Mouse (Mus musculus) myocyte (in vitro differentiated cells): ENCODE results near the gene Mgat4d. TPM values are rescaled to one million over a fixed set of nuclear protein-coding genes. Genes with fewer than 3 reads are reported as not detected.

Source experiments
- H3K27me3 ChIP-seq: one replicate; pipeline ENCODE4 v1.6.1; 2011; ENCODE audit not compliant: control insufficient read depth, insufficient read depth, insufficient read length
- H3K36me3 ChIP-seq: one replicate; pipeline ENCODE4 v1.6.1; 2011; ENCODE audit not compliant: control insufficient read depth, insufficient read depth
- H3K4me2 ChIP-seq: one replicate; pipeline ENCODE4 v1.6.1; 2011; ENCODE audit warnings: low read depth, control low read depth
- H3K4me3 ChIP-seq: one replicate; pipeline ENCODE4 v1.5.1; 2011; ENCODE audit warnings: mild to moderate bottlenecking, control low read depth, moderate library complexity
- H3K79me2 ChIP-seq: one replicate; pipeline ENCODE4 v1.6.1; 2011; ENCODE audit not compliant: control insufficient read depth, insufficient read depth
- H3ac ChIP-seq: one replicate; pipeline ENCODE4 v1.6.1; 2011; ENCODE audit not compliant: control insufficient read depth, insufficient read length
- CEBPB ChIP-seq: IDR thresholded peaks from 2 replicates; pipeline ENCODE4 v1.6.1; 2011; ENCODE audit warnings: mild to moderate bottlenecking, moderate library complexity; ENCODE audit not compliant: poor library complexity, insufficient read depth, severe bottlenecking
- E2F4 ChIP-seq: IDR thresholded peaks from one replicate; pipeline ENCODE4 v1.6.1; 2011; ENCODE audit warnings: mild to moderate bottlenecking, control low read depth, moderate library complexity; ENCODE audit not compliant: insufficient read depth
- MAX ChIP-seq: IDR thresholded peaks from one replicate; pipeline ENCODE4 v1.6.1; 2011; ENCODE audit warnings: low read depth, mild to moderate bottlenecking, control low read depth
- MYOD1 ChIP-seq, 3 experiments: IDR thresholded peaks; one replicate each; pipeline ENCODE4 v1.6.1; 2011; ENCODE audit warnings: control low read depth in 2 of 3, low read depth in 2 of 3, mild to moderate bottlenecking in 2 of 3, moderate library complexity in 1 of 3; ENCODE audit not compliant: insufficient read length in 2 of 3, control insufficient read depth in 1 of 3
- MYOG ChIP-seq, 3 experiments: IDR thresholded peaks; one replicate each; pipeline ENCODE4 v1.6.1; 2011; ENCODE audit warnings: control low read depth in 2 of 3, low read depth in 2 of 3, mild to moderate bottlenecking in 2 of 3; ENCODE audit not compliant: insufficient read length in 2 of 3, control insufficient read depth in 1 of 3, insufficient read depth in 1 of 3
- POLR2A ChIP-seq: IDR thresholded peaks from one replicate; pipeline ENCODE4 v1.6.1; 2011; ENCODE audit warnings: low read depth, mild to moderate bottlenecking, control low read depth, moderate library complexity; ENCODE audit not compliant: insufficient read length
- POLR2AphosphoS2 ChIP-seq: IDR thresholded peaks from one replicate; pipeline ENCODE4 v1.6.1; 2011; ENCODE audit warnings: low read depth, control low read depth; ENCODE audit not compliant: insufficient read length
- REST ChIP-seq: IDR thresholded peaks from one replicate; pipeline ENCODE4 v1.6.1; 2011; ENCODE audit warnings: mild to moderate bottlenecking, control low read depth, moderate library complexity; ENCODE audit not compliant: insufficient read depth, insufficient read length
- SRF ChIP-seq: IDR thresholded peaks from one replicate; pipeline ENCODE4 v1.6.1; 2011; ENCODE audit warnings: low read depth; ENCODE audit not compliant: control insufficient read depth, insufficient read length
- TCF12 ChIP-seq: IDR thresholded peaks from one replicate; pipeline ENCODE4 v1.6.1; 2011; ENCODE audit warnings: mild to moderate bottlenecking, control low read depth; ENCODE audit not compliant: poor library complexity, insufficient read depth, severe bottlenecking
- TCF3 ChIP-seq: IDR thresholded peaks from one replicate; pipeline ENCODE4 v1.6.1; 2011; ENCODE audit warnings: low read depth, control low read depth; ENCODE audit not compliant: insufficient read length
- USF1 ChIP-seq: IDR thresholded peaks from one replicate; pipeline ENCODE4 v1.6.1; 2011; ENCODE audit warnings: low read depth, mild to moderate bottlenecking, control low read depth, moderate library complexity
- polyA plus RNA-seq: library from polyadenylated mRNA; unstranded; fragments of >200 nt; fragmentation: generic; extraction: Trizol; gene quantifications from one replicate; pipeline ENCODE4 v1.2.1, GENCODE M21; 2012; ENCODE audit warnings: missing spikeins

Gene Mgat4d
- polyA plus RNA-seq, 1 experiment = not detected

DNA sequence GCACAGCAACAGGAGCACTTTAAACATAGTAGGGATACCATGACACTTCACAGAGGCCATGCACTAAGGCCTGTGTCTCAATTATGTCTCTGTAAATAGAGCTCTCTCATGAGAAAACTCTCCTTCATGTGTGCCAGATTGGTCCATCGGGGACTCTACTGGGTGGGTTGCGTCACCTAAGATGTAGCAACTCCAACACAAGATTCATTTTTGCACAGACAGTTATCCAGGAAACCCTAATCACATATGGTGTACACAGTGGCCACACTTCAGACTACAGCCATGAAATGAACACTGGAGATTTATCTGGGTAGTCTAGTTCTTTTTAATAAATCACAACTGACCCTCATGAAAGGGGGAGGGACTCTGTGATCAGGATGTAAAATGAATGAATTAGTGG lies 3.0 kb downstream of the Mgat4d start:
- Histone ChIP-seq H3K79me2 (no peaks in the 10 kb centered on the region), H3ac (no peak overlapping the region), H3K36me3 (no peaks in the 10 kb centered on the region), H3K4me3 (no peak overlapping the region), H3K4me2 (no peak overlapping the region), H3K27me3 (peaks cover 21% of the 10 kb centered on the region)
- no peak for TF ChIP-seq E2F4
- TF ChIP-seq REST = no peak
- TF ChIP-seq MAX = no peak
- TF ChIP-seq MYOD1 (IDR thresholded peaks at IDR 0.05; ENCODE audit: control insufficient read depth in 1 of 3, insufficient read length in 2 of 3, low read depth in 2 of 3) = no peak
- TF ChIP-seq POLR2AphosphoS2 = no peak
- TF ChIP-seq CEBPB = no peak
- TF ChIP-seq POLR2A = no peak
- TF ChIP-seq MYOG (IDR thresholded peaks at IDR 0.05; ENCODE audit: control insufficient read depth in 1 of 3, insufficient read depth in 1 of 3, insufficient read length in 2 of 3, low read depth in 2 of 3) = no peak
- no peak for TF ChIP-seq TCF3

DNA sequence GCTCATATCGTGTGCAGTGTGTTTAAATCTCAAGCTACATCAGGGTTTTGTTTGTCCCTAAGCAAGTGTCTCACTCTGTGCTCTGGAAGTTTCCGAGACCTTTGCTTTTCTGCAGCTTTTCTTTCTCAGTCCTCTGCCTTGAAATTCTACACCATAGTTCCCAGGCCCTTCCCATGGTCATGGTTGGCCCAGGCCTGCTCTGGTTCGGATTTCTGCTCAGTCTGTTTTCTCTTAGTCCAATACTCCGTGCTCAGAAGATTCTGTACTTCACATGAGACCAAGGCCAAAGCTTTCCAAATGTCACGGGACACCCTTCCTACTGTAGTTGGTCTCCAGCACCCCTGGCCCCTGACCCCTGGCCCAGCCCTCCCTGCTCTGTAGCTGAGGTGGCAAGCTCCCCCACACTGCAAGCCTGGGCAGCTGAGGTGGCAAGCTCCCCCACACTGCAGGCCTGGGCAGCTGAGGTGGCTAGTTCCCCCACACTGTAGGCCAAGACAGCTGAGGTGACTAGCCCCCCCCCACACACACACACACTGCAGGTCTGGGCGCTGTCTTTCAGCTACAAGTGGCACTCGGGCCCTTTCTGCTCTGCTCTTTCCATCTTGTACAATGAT lies 15.0 kb downstream of the Mgat4d start:
- Histone ChIP-seq H3ac (no peak overlapping the region), H3K36me3 (no peaks in the 10 kb centered on the region), H3K4me3 (no peak overlapping the region), H3K79me2 (no peaks in the 10 kb centered on the region), H3K27me3 (no peaks in the 10 kb centered on the region), H3K4me2 (no peak overlapping the region)
- TF ChIP-seq MYOD1 (IDR thresholded peaks at IDR 0.05; ENCODE audit: control insufficient read depth in 1 of 3, insufficient read length in 2 of 3, low read depth in 2 of 3) = peak in 2 of 3 experiments; percentile 43 to 68
- no peak for TF ChIP-seq USF1
- TF ChIP-seq CEBPB = no peak
- no peak for TF ChIP-seq E2F4
- no peak for TF ChIP-seq MAX
- peak; percentile 38 for TF ChIP-seq TCF3
- no peak for TF ChIP-seq SRF
- TF ChIP-seq POLR2A = no peak
- no peak for TF ChIP-seq REST
- no peak for TF ChIP-seq TCF12
- TF ChIP-seq POLR2AphosphoS2 = no peak
- peak in 2 of 3 experiments; percentile 80 to 85 for TF ChIP-seq MYOG (IDR thresholded peaks at IDR 0.05; ENCODE audit: control insufficient read depth in 1 of 3, insufficient read depth in 1 of 3, insufficient read length in 2 of 3, low read depth in 2 of 3)

DNA sequence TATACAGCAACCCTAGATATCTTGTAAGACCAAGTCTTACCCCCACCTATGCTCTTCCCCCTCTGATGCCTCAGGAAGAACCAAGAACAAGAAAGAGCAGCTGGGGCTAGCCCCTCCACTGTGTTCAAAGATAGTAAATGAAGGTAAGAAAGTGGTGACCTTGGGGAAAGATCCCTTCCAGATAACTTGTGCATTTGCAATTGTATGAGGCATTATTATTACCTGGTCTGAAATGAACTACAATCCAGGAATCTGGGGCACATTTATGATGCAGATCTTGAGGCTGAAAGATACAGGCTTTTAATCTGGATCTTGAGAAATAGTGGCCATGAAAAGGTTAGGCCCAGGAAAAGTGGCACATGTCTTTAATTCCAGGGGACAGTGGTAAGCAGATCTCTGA lies 29.0 kb downstream of the Mgat4d start:
- no peak overlapping the region for H3K4me2 ChIP-seq
- H3K27me3 ChIP-seq = no peaks in the 10 kb centered on the region
- TF ChIP-seq USF1 (no peak), TCF3 (no peak), MYOG (IDR thresholded peaks at IDR 0.05; ENCODE audit: control insufficient read depth in 1 of 3, insufficient read depth in 1 of 3, insufficient read length in 2 of 3, low read depth in 2 of 3) (no peak), POLR2AphosphoS2 (no peak), SRF (no peak), E2F4 (no peak), REST (no peak), TCF12 (no peak), POLR2A (no peak), MYOD1 (IDR thresholded peaks at IDR 0.05; ENCODE audit: control insufficient read depth in 1 of 3, insufficient read length in 2 of 3, low read depth in 2 of 3) (no peak), CEBPB (no peak), MAX (no peak)
- H3K36me3 ChIP-seq = no peaks in the 10 kb centered on the region
- H3K4me3 ChIP-seq = no peak overlapping the region
- no peak overlapping the region for H3ac ChIP-seq
- no peaks in the 10 kb centered on the region for H3K79me2 ChIP-seq

DNA sequence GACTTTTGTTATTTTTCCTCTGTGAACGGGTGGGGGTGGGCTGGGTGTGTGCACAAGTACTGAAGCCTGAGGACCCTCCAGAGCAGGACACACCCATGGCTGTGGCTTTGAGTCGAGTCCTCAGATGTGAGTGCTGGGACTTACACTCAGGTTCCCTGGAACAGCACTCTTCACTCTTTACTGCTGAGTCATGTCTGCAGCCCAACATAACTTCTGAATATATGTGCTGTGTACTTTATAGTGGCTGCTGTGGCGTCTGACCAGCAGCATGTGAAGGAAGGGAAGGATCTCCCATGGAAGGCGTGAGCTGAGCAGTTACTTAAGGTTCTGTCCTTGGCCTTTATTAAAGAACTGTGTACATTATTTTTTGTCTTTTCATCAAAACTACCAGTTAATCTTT lies 31.9 kb downstream of the Mgat4d start:
- no peak overlapping the region for H3K4me2 ChIP-seq
- TF ChIP-seq MAX (no peak), MYOD1 (IDR thresholded peaks at IDR 0.05; ENCODE audit: control insufficient read depth in 1 of 3, insufficient read length in 2 of 3, low read depth in 2 of 3) (no peak), REST (no peak), SRF (no peak), E2F4 (no peak), CEBPB (no peak), POLR2A (no peak), USF1 (no peak), TCF12 (no peak), POLR2AphosphoS2 (no peak), TCF3 (no peak), MYOG (IDR thresholded peaks at IDR 0.05; ENCODE audit: control insufficient read depth in 1 of 3, insufficient read depth in 1 of 3, insufficient read length in 2 of 3, low read depth in 2 of 3) (no peak)
- H3K79me2 ChIP-seq = no peaks in the 10 kb centered on the region
- no peaks in the 10 kb centered on the region for H3K27me3 ChIP-seq
- H3K36me3 ChIP-seq = no peaks in the 10 kb centered on the region
- H3K4me3 ChIP-seq = no peak overlapping the region
- H3ac ChIP-seq = no peak overlapping the region

DNA sequence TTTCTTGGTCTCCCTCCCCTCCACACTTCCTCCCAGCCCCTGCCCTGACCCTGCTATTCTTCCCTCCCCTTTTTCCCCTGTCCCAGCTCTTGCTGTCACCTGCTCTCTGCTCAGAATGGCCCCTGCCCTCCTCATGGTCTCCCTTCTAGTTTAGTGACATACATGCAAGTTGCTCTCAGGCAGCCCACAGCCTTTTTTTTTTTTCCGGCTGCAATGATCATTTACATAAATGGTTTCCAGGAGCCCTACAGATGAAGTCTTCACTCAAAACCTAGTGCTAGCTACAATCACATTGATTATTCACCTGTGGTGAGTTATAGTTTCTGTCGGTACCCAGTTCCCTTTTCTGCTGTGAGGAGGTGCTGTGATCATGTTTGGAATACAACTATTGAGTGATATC lies 32.7 kb downstream of the Mgat4d start:
- Histone ChIP-seq H3K36me3 (no peaks in the 10 kb centered on the region), H3K27me3 (no peaks in the 10 kb centered on the region), H3K4me3 (no peak overlapping the region), H3ac (no peak overlapping the region), H3K79me2 (no peaks in the 10 kb centered on the region), H3K4me2 (no peak overlapping the region)
- no peak for TF ChIP-seq SRF
- TF ChIP-seq MAX = no peak
- no peak for TF ChIP-seq MYOG (IDR thresholded peaks at IDR 0.05; ENCODE audit: control insufficient read depth in 1 of 3, insufficient read depth in 1 of 3, insufficient read length in 2 of 3, low read depth in 2 of 3)
- TF ChIP-seq TCF12 = no peak
- TF ChIP-seq POLR2AphosphoS2 = no peak
